Mouse (Mus musculus) MEL (cell line): ENCODE measurements around the gene Mocs1.

Source experiments
- CTCF ChIP-seq, 3 experiments: IDR thresholded peaks in 2 of 3; conservative IDR thresholded peaks in 1 of 3; 2 replicates each; pipeline ENCODE4 v1.5.1; 2011 to 2012; ENCODE audit warnings: low read length in 3 of 3, low read depth in 2 of 3, mild to moderate bottlenecking in 2 of 3, improper control_type of control experiment in 1 of 3, inconsistent platforms in 1 of 3, mixed read lengths in 1 of 3, moderate library complexity in 1 of 3; ENCODE audit not compliant: control insufficient read depth in 1 of 3, insufficient read depth in 1 of 3, poor library complexity in 1 of 3, severe bottlenecking in 1 of 3
- USF1 ChIP-seq: IDR thresholded peaks from 2 replicates; pipeline ENCODE4 v1.6.1; 2014; ENCODE audit warnings: low read depth, mild to moderate bottlenecking, inconsistent platforms, low read length, improper control_type of control experiment, moderate library complexity

DNA sequence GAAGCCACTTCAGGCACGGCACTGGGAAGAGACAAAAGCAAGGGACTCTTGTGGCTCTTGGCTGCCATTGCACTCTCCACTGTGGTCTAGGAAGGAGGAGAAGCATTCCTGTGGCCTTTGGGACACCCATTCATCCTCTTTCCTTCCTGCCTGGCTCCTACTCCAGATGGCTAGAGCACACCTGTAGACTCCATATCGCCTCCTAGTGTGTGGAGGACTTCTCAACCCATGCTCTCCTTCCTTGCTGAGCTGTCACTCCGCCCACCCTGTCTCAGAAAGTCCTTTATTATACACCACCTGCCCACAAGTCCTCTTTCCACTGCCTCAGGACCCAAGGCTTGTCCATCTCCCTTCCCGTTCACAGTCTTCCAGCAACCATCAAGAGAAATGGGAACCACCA, 65.1 kb downstream of the Mocs1 start:
- TF ChIP-seq CTCF (IDR thresholded peaks at IDR 0.05 in 2 of 3, conservative IDR thresholded peaks at IDR 0.05 in 1 of 3; ENCODE audit: control insufficient read depth in 1 of 3, insufficient read depth in 1 of 3, low read depth in 2 of 3, low read length in 3 of 3, poor library complexity in 1 of 3, severe bottlenecking in 1 of 3), result no peak; a peak in 1 of 6 replicates
- TF ChIP-seq USF1, result no peak
